Mouse (Mus musculus) neural tube, embryonic 15.5 days (tissue): ENCODE data around the gene Ano10. TPM values are rescaled to one million over a fixed set of nuclear protein-coding genes. Genes with fewer than 3 reads are reported as not detected.

ENCODE experiments used
- ATAC-seq: fragments of 200-750 bp; cut with Nextera tagmentation; 2 replicates; pipeline ENCODE4 v1.8.0; 2017; ENCODE audit warnings: mild to moderate bottlenecking, moderate TSS enrichment, moderate library complexity; ENCODE audit not compliant: low FRiP score
- H3K27ac ChIP-seq: fragments of 300-500 bp; sonication (generic); replicated peaks from 2 replicates; pipeline ENCODE4 v1.5.1; 2015; ENCODE audit warnings: mild to moderate bottlenecking, inconsistent platforms
- H3K27me3 ChIP-seq: fragments of 300-500 bp; sonication (generic); replicated peaks from 2 replicates; pipeline ENCODE4 v1.6.1; 2015; ENCODE audit warnings: inconsistent platforms
- H3K36me3 ChIP-seq: fragments of 300-500 bp; sonication (generic); 2 replicates; pipeline ENCODE4 v1.6.1; 2015; ENCODE audit warnings: inconsistent platforms
- H3K4me1 ChIP-seq: fragments of 300-500 bp; sonication (generic); 2 replicates; pipeline ENCODE4 v1.6.1; 2015; ENCODE audit warnings: inconsistent platforms
- H3K4me2 ChIP-seq: fragments of 300-500 bp; sonication (generic); 2 replicates; pipeline ENCODE4 v1.6.1; 2015; ENCODE audit warnings: inconsistent platforms, mild to moderate bottlenecking, moderate library complexity
- H3K4me3 ChIP-seq: fragments of 300-500 bp; sonication (generic); replicated peaks from 2 replicates; pipeline ENCODE4 v1.5.1; 2015; ENCODE audit warnings: mild to moderate bottlenecking, inconsistent platforms
- H3K9ac ChIP-seq: fragments of 300-500 bp; sonication (generic); replicated peaks from 2 replicates; pipeline ENCODE4 v1.6.1; 2015; ENCODE audit warnings: mild to moderate bottlenecking, inconsistent platforms
- H3K9me3 ChIP-seq: fragments of 300-500 bp; sonication (generic); replicated peaks from 2 replicates; pipeline ENCODE4 v1.6.1; 2016; ENCODE audit warnings: inconsistent platforms
- WGBS: fragments of 180-500 bp; shearing (Covaris S2); methylation state at CpG from one replicate; pipeline ENCODE4 v1.1.7; 2015; ENCODE audit warnings: mixed read lengths; 5-methylcytosine and 5-hydroxymethylcytosine counted together
- polyA plus RNA-seq: library from polyadenylated mRNA; unstranded; fragments of >200 nt; fragmentation: Nextera tagmentation; extraction: Ambion mirVana; gene quantifications from 2 replicates; pipeline ENCODE4 v1.2.1, GENCODE M21; 2015

Ano10 gene
- polyA plus RNA-seq, result 41.6 and 43.0 TPM in 2 replicates

- Histone ChIP-seq H3K9ac (peak within 1 kb of the TSS; percentile 88), H3K27ac (peak within 1 kb of the TSS; percentile 80), H3K27me3 (no peaks in the 10 kb centered on the region), H3K9me3 (no peaks in the 10 kb centered on the region), H3K36me3 (no peaks in the 10 kb centered on the region), H3K4me3 (peak within 1 kb of the TSS; percentile 68), H3K4me1 (peaks cover 12% of the 10 kb centered on the region), H3K4me2 (peak within 1 kb of the TSS; percentile 69)
- peak; percentile 96 for ATAC-seq
- WGBS, result under 1% methylated on average over 49 of the region's 51 CpGs
These were observed at the start of gene Ano10 for GRCm38 (mm10) chr9:122294242-122294881. Gene Ano10 (minus strand): TSS chr9:122294423.

- WGBS, result 84% methylated on average over 7 of the region's 7 CpGs
- Histone ChIP-seq H3K36me3 (no peaks in the 10 kb centered on the region), H3K4me2 (no peak overlapping the region), H3K4me1 (no peaks in the 10 kb centered on the region), H3K27ac (no peak overlapping the region), H3K4me3 (no peak overlapping the region), H3K9ac (no peak overlapping the region), H3K27me3 (no peaks in the 10 kb centered on the region), H3K9me3 (no peaks in the 10 kb centered on the region)
- ATAC-seq, result no peak
These were observed 49.2 kb upstream of the Ano10 start for GRCm38 (mm10) chr9:122343399-122343798.

GRCm38 (mm10) chr9:122339972-122340371 lies 45.7 kb upstream of the Ano10 start:
- no peaks in the 10 kb centered on the region for H3K4me1 ChIP-seq
- H3K9me3 ChIP-seq, result no peaks in the 10 kb centered on the region
- no peaks in the 10 kb centered on the region for H3K27me3 ChIP-seq
- H3K27ac ChIP-seq, result no peak overlapping the region
- no peak for ATAC-seq
- H3K9ac ChIP-seq, result no peak overlapping the region
- no peak overlapping the region for H3K4me2 ChIP-seq
- WGBS, result 59% methylated on average over 5 of the region's 5 CpGs
- H3K36me3 ChIP-seq, result no peaks in the 10 kb centered on the region
- H3K4me3 ChIP-seq, result no peak overlapping the region

- Histone ChIP-seq H3K9ac (no peak overlapping the region), H3K4me2 (no peak overlapping the region), H3K9me3 (no peaks in the 10 kb centered on the region), H3K36me3 (no peaks in the 10 kb centered on the region), H3K27me3 (no peaks in the 10 kb centered on the region), H3K4me3 (no peak overlapping the region), H3K4me1 (no peaks in the 10 kb centered on the region), H3K27ac (no peak overlapping the region)
- WGBS, result 44% methylated on average over 8 of the region's 8 CpGs
- no peak for ATAC-seq
These were observed 43.3 kb upstream of the Ano10 start for GRCm38 (mm10) chr9:122337510-122337931.

GRCm38 (mm10) chr9:122336677-122337076 lies 42.5 kb upstream of the Ano10 start:
- Histone ChIP-seq H3K27ac (no peak overlapping the region), H3K4me1 (no peaks in the 10 kb centered on the region), H3K36me3 (no peaks in the 10 kb centered on the region), H3K4me2 (no peak overlapping the region), H3K4me3 (no peak overlapping the region), H3K9ac (no peak overlapping the region), H3K27me3 (no peaks in the 10 kb centered on the region), H3K9me3 (no peaks in the 10 kb centered on the region)
- WGBS, result 81% methylated on average over 2 of the region's 2 CpGs
- no peak for ATAC-seq

GRCm38 (mm10) chr9:122328199-122328598 lies 34.0 kb upstream of the Ano10 start:
- ATAC-seq, result no peak
- H3K9ac ChIP-seq, result no peak overlapping the region
- H3K36me3 ChIP-seq, result no peaks in the 10 kb centered on the region
- H3K27ac ChIP-seq, result no peak overlapping the region
- no peaks in the 10 kb centered on the region for H3K4me1 ChIP-seq
- H3K9me3 ChIP-seq, result 0 out of 2 replicates have a peak, but pooled peaks cover 3% of the 10 kb centered on the region
- no peak overlapping the region for H3K4me3 ChIP-seq
- H3K4me2 ChIP-seq, result no peak overlapping the region
- no peaks in the 10 kb centered on the region for H3K27me3 ChIP-seq
- WGBS, result 87% methylated on average over 3 of the region's 3 CpGs

GRCm38 (mm10) chr9:122325996-122326395 lies 31.8 kb upstream of the Ano10 start:
- Histone ChIP-seq H3K9ac (no peak overlapping the region), H3K4me2 (no peak overlapping the region), H3K27me3 (no peaks in the 10 kb centered on the region), H3K4me1 (no peaks in the 10 kb centered on the region), H3K36me3 (no peaks in the 10 kb centered on the region), H3K4me3 (no peak overlapping the region), H3K27ac (no peak overlapping the region), H3K9me3 (0 out of 2 replicates have a peak, but pooled peaks cover 3% of the 10 kb centered on the region)
- ATAC-seq, result no peak
- WGBS, result 92% methylated on average over 1 of the region's 1 CpGs

GRCm38 (mm10) chr9:122322356-122322755 lies 28.1 kb upstream of the Ano10 start:
- H3K4me3 ChIP-seq, result no peak overlapping the region
- no peak for ATAC-seq
- no peaks in the 10 kb centered on the region for H3K27me3 ChIP-seq
- no peak overlapping the region for H3K9ac ChIP-seq
- H3K27ac ChIP-seq, result no peak overlapping the region
- H3K9me3 ChIP-seq, result 0 out of 2 replicates have a peak, but pooled peaks cover 3% of the 10 kb centered on the region
- H3K4me2 ChIP-seq, result no peak overlapping the region
- H3K4me1 ChIP-seq, result no peaks in the 10 kb centered on the region
- WGBS, result 81% methylated on average over 3 of the region's 3 CpGs
- H3K36me3 ChIP-seq, result no peaks in the 10 kb centered on the region

- Histone ChIP-seq H3K4me3 (no peak overlapping the region), H3K36me3 (no peaks in the 10 kb centered on the region), H3K9me3 (0 out of 2 replicates have a peak, but pooled peaks cover 3% of the 10 kb centered on the region), H3K9ac (no peak overlapping the region), H3K4me2 (no peak overlapping the region), H3K27me3 (no peaks in the 10 kb centered on the region), H3K27ac (no peak overlapping the region), H3K4me1 (no peaks in the 10 kb centered on the region)
- no peak for ATAC-seq
- WGBS, result 92% methylated on average over 4 of the region's 4 CpGs
These were observed 26.4 kb upstream of the Ano10 start for GRCm38 (mm10) chr9:122320626-122321025.

GRCm38 (mm10) chr9:122316562-122316961 lies 22.3 kb upstream of the Ano10 start:
- ATAC-seq, result no peak
- WGBS, result 92% methylated on average over 7 of the region's 7 CpGs
- no peaks in the 10 kb centered on the region for H3K4me1 ChIP-seq
- no peaks in the 10 kb centered on the region for H3K9me3 ChIP-seq
- H3K27me3 ChIP-seq, result no peaks in the 10 kb centered on the region
- H3K27ac ChIP-seq, result no peak overlapping the region
- no peaks in the 10 kb centered on the region for H3K36me3 ChIP-seq
- H3K4me2 ChIP-seq, result no peak overlapping the region
- H3K4me3 ChIP-seq, result no peak overlapping the region
- H3K9ac ChIP-seq, result no peak overlapping the region

- Histone ChIP-seq H3K36me3 (no peaks in the 10 kb centered on the region), H3K4me3 (no peak overlapping the region), H3K27ac (no peak overlapping the region), H3K27me3 (no peaks in the 10 kb centered on the region), H3K9ac (no peak overlapping the region), H3K4me2 (no peak overlapping the region), H3K4me1 (peaks cover 9% of the 10 kb centered on the region; the same call in 1 of the 2 replicates), H3K9me3 (no peaks in the 10 kb centered on the region)
- ATAC-seq, result no peak
- WGBS, result 49% methylated on average over 11 of the region's 11 CpGs
These were observed 21.3 kb upstream of the Ano10 start for GRCm38 (mm10) chr9:122315501-122315900.

GRCm38 (mm10) chr9:122314942-122315341 lies 20.7 kb upstream of the Ano10 start:
- no peak overlapping the region for H3K9ac ChIP-seq
- H3K27ac ChIP-seq, result no peak overlapping the region
- H3K36me3 ChIP-seq, result no peaks in the 10 kb centered on the region
- no peaks in the 10 kb centered on the region for H3K9me3 ChIP-seq
- no peak overlapping the region for H3K4me2 ChIP-seq
- ATAC-seq, result no peak
- H3K4me1 ChIP-seq, result peaks cover 12% of the 10 kb centered on the region; the same call in 1 of the 2 replicates
- no peaks in the 10 kb centered on the region for H3K27me3 ChIP-seq
- 38% methylated on average over 4 of the region's 4 CpGs for WGBS
- H3K4me3 ChIP-seq, result no peak overlapping the region
